Mouse (Mus musculus) bone marrow macrophage, adult 2 months (primary cell): ENCODE results near the gene Filip1. TPM values are rescaled to one million over a fixed set of nuclear protein-coding genes. Genes with fewer than 3 reads are reported as not detected.
A peak's percentile ranks its signal among the peaks of the same experiment; 100 is the strongest.

Experiments
- H3K27ac ChIP-seq: 2 replicates; pipeline ENCODE4 v1.5.1; 2012; ENCODE audit warnings: low read depth, low read length; ENCODE audit not compliant: insufficient read depth
- H3K4me1 ChIP-seq: 2 replicates; pipeline ENCODE4 v1.6.1; 2012; ENCODE audit warnings: low read length; ENCODE audit not compliant: control insufficient read depth, insufficient read depth
- H3K4me3 ChIP-seq: 2 replicates; pipeline ENCODE4 v1.5.1; 2012; ENCODE audit warnings: mild to moderate bottlenecking, low read length, moderate library complexity; ENCODE audit not compliant: insufficient read depth
- CTCF ChIP-seq: IDR thresholded peaks from 2 replicates; pipeline ENCODE4 v1.5.1; 2012; ENCODE audit warnings: low read depth, mild to moderate bottlenecking, low read length, moderate library complexity
- POLR2A ChIP-seq: IDR thresholded peaks from 2 replicates; pipeline ENCODE4 v1.6.1; 2012; ENCODE audit warnings: mild to moderate bottlenecking, low read depth, low read length, borderline replicate concordance
- polyA plus RNA-seq: library from polyadenylated mRNA; stranded (reverse); fragments of >200 nt; gene quantifications from 2 replicates; pipeline ENCODE4 v1.2.4, GENCODE M21; 2012; ENCODE audit not compliant: missing spikeins, insufficient read depth, insufficient read length

The Filip1 gene
- polyA plus RNA-seq, 1 experiment: not detected

DNA sequence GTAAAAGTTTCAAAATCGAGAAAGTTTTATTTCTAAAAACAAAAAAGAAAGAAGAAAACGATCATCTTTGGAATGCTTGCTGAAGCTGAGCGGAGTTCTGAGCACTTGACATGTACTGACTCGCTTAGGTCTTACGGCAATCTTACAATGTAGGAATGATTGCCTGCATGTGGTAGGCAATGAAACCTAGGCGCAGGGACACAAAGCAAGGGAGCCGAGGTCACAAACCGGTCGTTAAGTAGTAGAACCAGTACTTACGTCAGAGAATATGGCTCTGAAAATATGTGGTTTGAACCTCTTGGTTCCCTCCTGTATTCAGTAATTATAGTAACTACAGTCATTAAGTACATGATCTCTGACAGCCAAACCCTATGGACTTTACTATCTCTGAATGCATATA lies 29.4 kb downstream of the Filip1 start:
- Histone ChIP-seq H3K27ac (no peak overlapping the region), H3K4me3 (no peak overlapping the region), H3K4me1 (no peaks in the 10 kb centered on the region)
- no peak for TF ChIP-seq POLR2A
- no peak for TF ChIP-seq CTCF

DNA sequence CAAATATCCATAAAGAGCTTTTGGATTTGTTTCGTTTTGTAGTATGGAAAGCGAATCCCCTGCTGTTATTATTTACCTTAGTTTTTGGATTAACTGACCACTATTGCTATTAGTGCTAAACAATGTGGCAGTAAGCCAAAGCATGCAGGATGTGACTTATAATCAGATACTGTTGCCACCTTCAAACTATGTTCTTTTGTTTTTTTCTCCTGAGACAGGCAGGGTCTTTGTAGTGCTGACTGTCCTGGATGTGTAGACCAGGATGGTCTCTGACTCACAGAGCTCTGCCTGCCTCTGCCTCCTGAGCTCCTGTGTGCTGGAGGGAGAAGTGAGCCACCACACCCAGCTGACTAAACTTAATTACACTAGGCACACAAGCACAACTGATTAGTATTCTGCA lies 33.4 kb downstream of the Filip1 start:
- Histone ChIP-seq H3K4me1 (no peaks in the 10 kb centered on the region), H3K4me3 (no peak overlapping the region), H3K27ac (no peak overlapping the region)
- no peak for TF ChIP-seq CTCF
- TF ChIP-seq POLR2A: no peak

DNA sequence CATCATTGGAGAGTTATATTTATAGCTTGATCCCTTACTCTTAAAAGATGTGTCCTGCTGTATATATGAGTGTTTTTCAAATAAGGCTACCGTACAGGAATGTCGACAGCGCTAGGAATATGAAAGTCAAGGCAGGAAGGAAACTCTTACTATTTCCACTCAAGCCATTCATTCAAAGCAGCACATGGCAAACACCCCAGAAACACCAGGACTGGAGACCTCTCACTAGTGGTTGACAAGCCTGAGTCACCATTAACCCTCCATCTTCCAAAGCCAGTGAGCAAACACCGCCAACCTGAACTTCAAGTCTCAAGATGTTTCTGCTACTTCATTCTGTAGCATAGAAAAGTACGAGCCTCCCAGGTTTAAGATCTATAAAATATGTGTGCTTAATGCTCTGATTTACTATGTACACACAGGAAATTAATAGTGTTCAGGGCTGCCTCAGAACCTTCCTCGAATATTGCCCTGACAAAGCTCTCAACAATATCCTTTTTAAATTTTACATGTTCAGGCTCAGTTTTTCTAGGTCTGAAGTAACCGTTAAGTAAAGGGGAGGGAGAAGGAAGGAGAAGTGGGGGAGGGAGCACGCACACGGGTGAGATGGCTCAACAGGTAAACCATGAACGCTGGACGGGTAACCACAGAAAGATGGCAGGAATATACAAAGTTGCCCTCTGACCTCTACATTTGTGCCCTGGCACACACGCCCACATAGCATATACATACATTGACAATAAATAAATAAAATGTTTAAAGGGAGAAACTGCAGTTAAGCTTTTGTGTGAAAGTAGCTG lies 34.2 kb downstream of the Filip1 start:
- H3K4me1 ChIP-seq: no peaks in the 10 kb centered on the region
- no peak overlapping the region for H3K27ac ChIP-seq
- TF ChIP-seq POLR2A (no peak), CTCF (no peak)
- no peak overlapping the region for H3K4me3 ChIP-seq

- Histone ChIP-seq H3K27ac (no peak overlapping the region), H3K4me3 (peak overlapping the region; percentile 51), H3K4me1 (no peaks in the 10 kb centered on the region)
- TF ChIP-seq CTCF: no peak
- no peak for TF ChIP-seq POLR2A
Measured at GRCm38 (mm10) chr9:79977549-79977971, 35.1 kb downstream of the Filip1 start.

- Histone ChIP-seq H3K4me1 (no peaks in the 10 kb centered on the region), H3K4me3 (no peak overlapping the region), H3K27ac (no peak overlapping the region)
- no peak for TF ChIP-seq POLR2A
- TF ChIP-seq CTCF: no peak
Measured at GRCm38 (mm10) chr9:79976789-79977188, 35.9 kb downstream of the Filip1 start.

DNA sequence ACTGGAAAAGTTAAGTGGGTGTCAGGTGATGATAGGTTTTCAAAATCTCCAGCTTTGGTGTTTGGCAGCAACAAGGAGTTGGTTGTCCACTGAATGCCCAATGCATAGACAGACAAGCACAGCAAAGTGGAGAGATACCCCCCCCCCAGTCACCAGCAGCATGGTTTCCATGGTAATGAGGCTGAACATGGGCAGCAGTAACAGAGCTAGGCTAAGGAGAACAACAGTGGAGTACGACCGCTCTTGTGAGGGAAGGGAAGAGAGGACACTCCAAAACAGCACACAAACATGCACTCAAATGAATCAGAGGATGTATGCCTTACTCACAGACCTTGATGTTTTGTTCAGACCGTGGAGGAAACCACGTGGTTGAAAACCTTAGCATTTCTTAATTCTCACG lies 37.5 kb downstream of the Filip1 start:
- TF ChIP-seq POLR2A (no peak), CTCF (no peak)
- Histone ChIP-seq H3K27ac (no peak overlapping the region), H3K4me1 (no peaks in the 10 kb centered on the region), H3K4me3 (no peak overlapping the region)

GRCm38 (mm10) chr9:79973582-79973981 lies 39.1 kb downstream of the Filip1 start:
- H3K4me1 ChIP-seq: no peaks in the 10 kb centered on the region
- no peak overlapping the region for H3K27ac ChIP-seq
- TF ChIP-seq CTCF (no peak), POLR2A (no peak)
- H3K4me3 ChIP-seq: no peak overlapping the region

- TF ChIP-seq POLR2A (no peak), CTCF (no peak)
- Histone ChIP-seq H3K27ac (no peak overlapping the region), H3K4me1 (no peaks in the 10 kb centered on the region), H3K4me3 (no peak overlapping the region)
Measured at GRCm38 (mm10) chr9:79972705-79973104, 39.9 kb downstream of the Filip1 start.

GRCm38 (mm10) chr9:79971619-79972018 lies 41.0 kb downstream of the Filip1 start:
- Histone ChIP-seq H3K27ac (no peak overlapping the region), H3K4me1 (no peaks in the 10 kb centered on the region), H3K4me3 (no peak overlapping the region)
- TF ChIP-seq POLR2A (no peak), CTCF (no peak)

- H3K27ac ChIP-seq: no peak overlapping the region
- no peak overlapping the region for H3K4me3 ChIP-seq
- H3K4me1 ChIP-seq: no peaks in the 10 kb centered on the region
- no peak for TF ChIP-seq CTCF
- no peak for TF ChIP-seq POLR2A
Measured at GRCm38 (mm10) chr9:79970659-79971118, 42.0 kb downstream of the Filip1 start.
